Mouse (Mus musculus) cerebellum, adult 2 months (tissue): ENCODE data around the gene Gm47283.
"Not testable (repeated sequence)": the region's sequence is repeated elsewhere in the genome, so short reads cannot be mapped to it uniquely, and the experiment has no call there.

Experiments
- CTCF ChIP-seq: fragments of 200-500 bp; IDR thresholded peaks from 2 replicates; pipeline ENCODE4 v1.5.1; 2011; ENCODE audit warnings: low read depth, mild to moderate bottlenecking, control low read depth, low read length, moderate library complexity, borderline replicate concordance; ENCODE audit not compliant: insufficient read depth
- POLR2A ChIP-seq: fragments of 200-500 bp; IDR thresholded peaks from 2 replicates; pipeline ENCODE4 v1.6.1; 2011; ENCODE audit warnings: low read length, control low read depth, borderline replicate concordance; ENCODE audit not compliant: insufficient read depth

DNA sequence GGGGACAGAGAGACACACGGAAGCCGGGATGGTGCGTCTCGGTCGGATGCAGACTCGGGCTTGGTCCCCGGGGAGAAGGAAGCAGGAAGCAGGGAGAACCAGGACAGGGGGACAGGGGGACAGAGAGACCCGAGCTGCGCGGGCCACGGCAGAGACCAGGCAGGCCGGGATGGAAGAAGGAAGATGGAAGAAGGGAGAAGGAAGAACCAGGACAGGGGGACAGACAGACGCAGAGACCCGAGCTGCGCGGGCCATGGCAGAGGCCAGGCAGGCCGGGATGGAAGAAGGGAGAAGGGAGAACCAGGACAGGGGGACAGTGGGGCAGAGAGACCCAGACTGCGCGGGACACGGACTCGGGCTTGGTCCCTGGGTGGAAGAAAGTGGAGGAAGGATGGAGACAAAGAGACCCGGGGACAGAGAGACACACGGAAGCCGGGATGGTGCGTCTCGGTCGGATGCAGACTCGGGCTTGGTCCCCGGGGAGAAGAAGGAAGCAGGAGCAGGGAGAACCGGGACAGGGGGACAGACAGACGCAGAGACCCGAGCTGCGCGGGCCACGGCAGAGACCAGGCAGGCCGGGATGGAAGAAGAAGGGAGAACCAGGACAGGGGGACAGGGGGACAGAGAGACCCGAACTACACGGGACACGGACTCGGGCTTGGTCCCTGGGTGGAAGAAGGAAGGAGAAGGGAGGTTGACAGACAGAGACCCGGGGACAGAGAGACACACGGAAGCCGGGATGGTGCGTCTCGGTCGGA lies 41.3 kb upstream of the Gm47283 start:
- TF ChIP-seq POLR2A, CTCF: not testable (repeated sequence)
